In genomic region chr8:111337311-111337889, GRCm38 (mm10) we compare ENCODE assay signal across 8 mouse cellular contexts. TPM values are rescaled to one million over a fixed set of nuclear protein-coding genes. Genes with fewer than 3 reads are reported as not detected.
DNase-seq lines count a peak whose midpoint lies in the region; ATAC-seq and TF ChIP-seq lines count a peak whose summit lies in the region.

No protein-coding gene starts in this region.

- no peaks in the 10 kb centered on the region for H3K27me3 ChIP-seq in stomach, postnatal 0 days (ENCODE audit: control insufficient read depth, insufficient read depth, low read length)

- no peak for TF ChIP-seq EP300 in stomach, postnatal 0 days (optimal IDR thresholded peaks at IDR 0.05)

- no peaks in the 10 kb centered on the region for H3K9me3 ChIP-seq in stomach, postnatal 0 days (ENCODE audit: control insufficient read depth, low read length)

- intact Hi-C loops in left cerebral cortex, adult 2 months (cut with DNase I), result no loop called here

- peak overlapping the region; percentile 82 for H3K4me2 ChIP-seq in stomach, postnatal 0 days (replicated peaks; ENCODE audit: low read depth)

- no peak for DNase-seq in left cerebral cortex, adult 2 months (ENCODE audit: extremely low spot score in 1 of 2, low spot score in 2 of 2)
- no peak for DNase-seq in left cerebral cortex, adult 18-20 months (ENCODE audit: low spot score in 2 of 2)
- peak; percentile 27 for DNase-seq in lung, postnatal 10 days
- DNase-seq in stomach, postnatal 0 days (ENCODE audit: low spot score), result no peak
- no peak for DNase-seq in gastrocnemius, postnatal 4 days (ENCODE audit: low spot score in 2 of 2)
- DNase-seq in layer of hippocampus, postnatal 14 days (ENCODE audit: low spot score in 2 of 2), result no peak

- 25% methylated on average over 17 of the region's 17 CpGs for WGBS in stomach, postnatal 0 days

- peak; percentile 52; the same call in 1 of the 2 replicates for ATAC-seq in erythroid progenitor cell, adult 5-6 weeks (replicated peaks; ENCODE audit: low FRiP score, poor library complexity, severe bottlenecking)
- peak; percentile 25 for ATAC-seq in inflammation-experienced regulatory T-cells, adult 6 months
- no peak for ATAC-seq in stomach, postnatal 0 days (ENCODE audit: low FRiP score, low TSS enrichment)

- peak overlapping the region; percentile 50 for H3K4me3 ChIP-seq in left cerebral cortex, adult 2 months
- peak overlapping the region; percentile 54 for H3K4me3 ChIP-seq in stomach, postnatal 0 days (ENCODE audit: low read depth, low read length)

- peak overlapping the region; percentile 57 for H3K9ac ChIP-seq in stomach, postnatal 0 days (ENCODE audit: low read length)

- no peak overlapping the region for H3K27ac ChIP-seq in left cerebral cortex, adult 2 months
- no peak overlapping the region for H3K27ac ChIP-seq in stomach, postnatal 0 days (replicated peaks)

- TF ChIP-seq CTCF in left cerebral cortex, adult 2 months (IDR thresholded peaks at IDR 0.05), result no peak
- no peak for TF ChIP-seq CTCF in stomach, postnatal 0 days (IDR thresholded peaks at IDR 0.05; ENCODE audit: low read depth)

- no peaks in the 10 kb centered on the region for H3K4me1 ChIP-seq in stomach, postnatal 0 days (replicated peaks; ENCODE audit: control insufficient read depth, insufficient read depth)

- H3K36me3 ChIP-seq in stomach, postnatal 0 days (ENCODE audit: control insufficient read depth, insufficient read depth, low read length), result no peaks in the 10 kb centered on the region

RNA-seq across cellular contexts. Expression of gene Mlkl, which starts 0.6 kb away (rescaled TPM):
- total RNA-seq in left cerebral cortex, adult 2 months (2021), result under 1 TPM; 0.42 to 0.61 TPM
- under 1 TPM; 0.37 to 0.86 TPM for total RNA-seq in left cerebral cortex, adult 18-20 months (2021)
- total RNA-seq in erythroid progenitor cell, adult 5-6 weeks (2015; ENCODE audit: low replicate concordance), result 15.1 and 20.5 TPM in 2 replicates
- 3.0 and 9.1 TPM in 2 replicates for total RNA-seq in erythroid progenitor cell, adult 5-6 weeks (2017; ENCODE audit: low replicate concordance)
- 10 to 100 TPM in 1 of 3 experiments, 1 to 10 TPM in 2; 3.7 to 18.8 (median 6.3) TPM for polyA plus RNA-seq in inflammation-experienced regulatory T-cells, adult 6 months (2017; shearing (Covaris generic))
- 4.4 and 4.8 TPM in 2 replicates for polyA plus RNA-seq in stomach, postnatal 0 days (2015; fragmentation: Nextera tagmentation; extraction: Ambion mirVana)
- 1 to 10 TPM; 2.9 to 3.1 TPM for total RNA-seq in gastrocnemius, postnatal 4 days (2021)
- under 1 TPM; 0.37 to 0.91 TPM for total RNA-seq in layer of hippocampus, postnatal 14 days (2021)

RNA-seq across cellular contexts. Expression of gene Rfwd3, which starts 37.4 kb away (rescaled TPM):
- total RNA-seq in left cerebral cortex, adult 2 months (2021), result 10 to 100 TPM; 19.6 to 19.9 TPM
- total RNA-seq in left cerebral cortex, adult 18-20 months (2021), result 10 to 100 TPM; 22.3 to 23.2 TPM
- 117 and 127 TPM in 2 replicates for total RNA-seq in erythroid progenitor cell, adult 5-6 weeks (2015; ENCODE audit: low replicate concordance)
- 133 and 138 TPM in 2 replicates for total RNA-seq in erythroid progenitor cell, adult 5-6 weeks (2017; ENCODE audit: low replicate concordance)
- polyA plus RNA-seq in inflammation-experienced regulatory T-cells, adult 6 months (2017; shearing (Covaris generic)), result 10 to 100 TPM; 26.0 to 37.9 (median 27.3) TPM
- 12.0 and 12.5 TPM in 2 replicates for polyA plus RNA-seq in stomach, postnatal 0 days (2015; fragmentation: Nextera tagmentation; extraction: Ambion mirVana)
- 10 to 100 TPM; 18.6 to 18.7 TPM for total RNA-seq in gastrocnemius, postnatal 4 days (2021)
- total RNA-seq in layer of hippocampus, postnatal 14 days (2021), result 10 to 100 TPM; 19.7 to 20.3 TPM

RNA-seq across cellular contexts. Expression of gene Fa2h, which starts 56.2 kb away (rescaled TPM):
- 10 to 100 TPM; 12.4 to 13.7 TPM for total RNA-seq in left cerebral cortex, adult 2 months (2021)
- 10 to 100 TPM; 12.2 to 14.6 TPM for total RNA-seq in left cerebral cortex, adult 18-20 months (2021)
- total RNA-seq in erythroid progenitor cell, adult 5-6 weeks (2015; ENCODE audit: low replicate concordance), result not detected in 2 replicates
- not detected in 2 replicates for total RNA-seq in erythroid progenitor cell, adult 5-6 weeks (2017; ENCODE audit: low replicate concordance)
- polyA plus RNA-seq in inflammation-experienced regulatory T-cells, adult 6 months (2017; shearing (Covaris generic)), result under 1 TPM in 1 of 3 experiments, not detected in 2; 0.32 TPM
- polyA plus RNA-seq in stomach, postnatal 0 days (2015; fragmentation: Nextera tagmentation; extraction: Ambion mirVana), result 24.7 and 34.2 TPM in 2 replicates
- total RNA-seq in gastrocnemius, postnatal 4 days (2021), result 1 to 10 TPM; 3.9 to 4.2 TPM
- 10 to 100 TPM; 28.6 to 30.5 TPM for total RNA-seq in layer of hippocampus, postnatal 14 days (2021)

Comparison
In these comparisons a context has a peak if more than half of its experiments do, and no peak if none do; other contexts are left out.
1. RNA of gene Rfwd3, which starts 37.4 kb away (total RNA-seq): 117 to 138 TPM in erythroid progenitor cell, adult 5-6 weeks; 22.3 to 23.2 TPM in left cerebral cortex, adult 18-20 months, 19.7 to 20.3 TPM in layer of hippocampus, postnatal 14 days, 19.6 to 19.9 TPM in left cerebral cortex, adult 2 months and 18.6 to 18.7 TPM in gastrocnemius, postnatal 4 days; every median in the first group is over 4 times any median in the second.
2. RNA of gene Fa2h, which starts 56.2 kb away (total RNA-seq): 28.6 to 30.5 TPM in layer of hippocampus, postnatal 14 days, 12.2 to 14.6 TPM in left cerebral cortex, adult 18-20 months, 12.4 to 13.7 TPM in left cerebral cortex, adult 2 months and 3.9 to 4.2 TPM in gastrocnemius, postnatal 4 days; not detected in erythroid progenitor cell, adult 5-6 weeks; every median in the first group is over 4 times any median in the second.